Mouse (Mus musculus) gastrocnemius, postnatal 25 days (tissue): ENCODE measurements around the gene Olfr777. TPM values are rescaled to one million over a fixed set of nuclear protein-coding genes. Genes with fewer than 3 reads are reported as not detected.
"Not testable (repeated sequence)": the region's sequence is repeated elsewhere in the genome, so short reads cannot be mapped to it uniquely, and the experiment has no call there.

Experiments
- DNase-seq: peaks from one replicate; pipeline ENCODE4 v3.0.0; 2022
- long read RNA-seq, 2 experiments: library from polyadenylated mRNA; stranded (forward); transcript quantifications; one replicate each; pipeline ENCODE4 v2.0.0; 2021
- total RNA-seq, 2 experiments: library from RNA; stranded (reverse); gene quantifications; 1 replicate in 1 of 2; 2 replicates in 1 of 2; pipeline ENCODE4 v1.2.3; 2021

Gene Olfr777
- total RNA-seq: not detected
- long read RNA-seq, experiment 1: 0 reads
- long read RNA-seq, experiment 2: 0 reads

GRCm38 (mm10) chr10:129271081-129271535, at the start of gene Olfr777:
Gene Olfr777 (minus strand): TSS chr10:129271485.
- DNase-seq: no peak

DNA sequence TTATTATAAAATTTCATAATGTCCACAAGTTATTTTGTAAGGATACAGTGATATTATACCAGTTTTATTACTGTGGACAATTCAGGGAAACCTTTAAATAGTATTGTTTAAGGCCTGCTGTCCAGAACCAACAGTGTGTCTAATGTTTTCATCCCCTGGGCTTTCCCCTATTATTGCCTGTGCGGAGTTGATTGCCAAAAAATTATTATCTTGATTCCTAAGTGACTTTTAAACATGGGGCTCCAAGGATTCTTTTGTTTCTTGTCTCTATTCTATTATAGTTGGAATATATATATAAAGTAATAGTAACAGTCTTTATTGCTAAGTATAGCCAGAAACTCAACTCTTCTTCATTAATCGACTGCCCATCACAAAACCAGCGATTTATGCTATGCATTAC, 46.5 kb upstream of the Olfr777 start, which contains the start of gene Olfr780:
TSS of gene Olfr780 (plus strand) at position 301 of the 400 bp plus-strand sequence.
- no peak for DNase-seq

DNA sequence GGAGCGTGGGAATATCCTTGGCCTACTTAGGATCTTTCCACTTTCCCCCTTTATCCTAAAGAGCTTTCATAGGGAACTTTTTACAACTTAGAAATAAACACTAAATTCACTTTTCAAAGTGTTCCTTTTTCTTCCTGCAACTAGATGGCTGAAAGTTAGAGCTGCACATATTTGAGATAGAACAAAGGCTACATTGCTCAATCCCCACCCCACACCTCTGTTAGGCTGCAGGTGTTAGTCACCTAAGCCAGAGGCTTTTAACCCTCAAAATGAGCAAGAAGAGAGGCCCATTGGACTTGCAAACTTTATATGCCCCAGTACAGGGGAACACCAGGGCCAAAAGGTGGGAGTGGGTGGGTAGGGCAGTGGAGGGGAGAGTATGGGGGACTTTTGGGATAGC, 42.2 kb upstream of the Olfr777 start:
- not testable (repeated sequence) for DNase-seq

GRCm38 (mm10) chr10:129312973-129313372, 41.7 kb upstream of the Olfr777 start:
- DNase-seq: not testable (repeated sequence)

DNA sequence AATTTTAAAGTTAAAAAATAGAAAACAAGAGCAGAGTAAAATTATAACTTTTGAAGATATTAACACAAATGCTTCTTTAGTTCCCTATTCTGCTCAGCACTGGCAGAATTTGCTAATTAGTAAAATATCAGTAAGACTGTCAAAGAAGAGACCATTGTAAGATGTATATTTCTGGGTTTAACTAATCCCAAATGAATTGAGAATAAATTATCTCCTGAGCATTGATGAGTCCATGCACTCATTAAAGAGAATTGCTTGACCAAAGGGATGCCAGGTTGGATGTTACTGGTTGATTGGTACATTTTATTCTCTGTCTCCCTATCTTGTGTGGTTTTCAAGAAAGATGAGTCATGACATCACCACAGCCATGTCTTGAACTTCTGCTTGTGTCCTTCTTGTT, 12.5 kb downstream of the Olfr777 start, which contains the start of gene Olfr776:
TSS of gene Olfr776 (plus strand) at position 301 of the 400 bp plus-strand sequence.
- DNase-seq: no peak

DNA sequence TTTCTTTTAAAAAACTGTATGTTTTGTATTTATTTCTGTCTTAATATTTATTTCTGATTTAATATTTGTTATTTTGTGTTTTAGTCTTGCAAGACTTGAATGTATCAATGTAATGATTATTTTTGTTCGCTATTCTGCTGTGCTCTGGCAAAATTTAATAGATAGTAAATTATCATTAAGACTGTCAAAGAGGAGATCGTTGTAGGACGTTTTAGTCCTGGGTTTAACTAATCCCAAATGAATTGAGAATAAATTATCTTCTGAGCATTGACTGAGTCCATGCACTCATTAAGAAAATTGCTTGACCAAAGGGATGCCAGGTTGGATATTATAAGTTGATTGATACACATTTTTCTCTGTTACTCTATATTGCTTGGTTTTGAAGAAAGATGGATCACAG, 23.2 kb downstream of the Olfr777 start, which contains the start of gene Olfr775:
TSS of gene Olfr775 (plus strand) at position 301 of the 400 bp plus-strand sequence.
- no peak for DNase-seq

DNA sequence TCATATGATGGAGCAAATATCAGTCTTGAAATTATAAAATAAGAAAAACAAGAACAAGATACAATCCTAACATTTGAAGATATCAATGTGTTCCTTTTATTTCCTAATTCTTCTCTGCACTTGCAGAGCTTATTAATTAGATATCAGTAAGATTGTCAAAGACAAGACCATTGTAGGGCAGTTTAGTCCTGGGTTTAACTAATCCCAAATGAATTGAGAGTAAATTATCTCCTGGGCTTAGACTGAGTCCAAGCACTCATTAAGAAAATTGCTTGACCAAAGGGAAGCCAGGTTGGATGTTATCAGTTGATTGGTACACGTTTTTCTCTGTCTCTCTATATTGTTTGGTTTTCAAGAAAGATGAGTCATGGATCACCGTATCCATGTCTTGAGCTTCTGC, 35.4 kb downstream of the Olfr777 start, which contains the start of gene Olfr774:
TSS of gene Olfr774 (plus strand) at position 301 of the 400 bp plus-strand sequence.
- no peak for DNase-seq

DNA sequence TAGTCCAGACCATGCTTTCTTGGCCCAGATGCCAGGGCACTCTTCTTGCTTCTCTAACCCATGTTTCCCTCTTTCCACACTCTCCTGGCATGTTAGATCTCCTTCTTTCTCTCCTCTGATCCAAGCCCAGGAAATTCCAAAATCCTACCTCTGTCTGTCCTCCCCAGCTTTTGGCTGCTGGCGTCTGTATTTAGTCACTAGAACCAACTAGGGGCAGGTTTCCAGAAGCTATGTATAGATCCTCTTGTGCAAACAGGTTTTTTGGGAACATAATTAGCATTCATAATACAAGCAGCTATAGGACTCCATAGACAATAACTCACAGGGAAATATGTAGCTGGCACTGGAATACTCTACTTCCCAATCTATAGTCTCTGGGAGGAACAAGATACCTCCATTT, 40.5 kb downstream of the Olfr777 start:
- DNase-seq: no peak

Other genes starting within 250 kb of the Olfr777 start
- gene Olfr764-ps1, start 231.6 kb downstream of the Olfr777 start, total RNA-seq: not detected
- gene Olfr765, start 221.5 kb downstream of the Olfr777 start, total RNA-seq: not detected
- not detected for gene Olfr766-ps1, start 202.5 kb downstream of the Olfr777 start, total RNA-seq
- gene Olfr767, start 188.6 kb downstream of the Olfr777 start, total RNA-seq: not detected
- gene Olfr768, start 172.1 kb downstream of the Olfr777 start, total RNA-seq: not detected
- not detected for gene Olfr769, start 153.6 kb downstream of the Olfr777 start, total RNA-seq
- gene Olfr770, start 132.5 kb downstream of the Olfr777 start, total RNA-seq: not detected
- not detected for gene Olfr771, start 106.7 kb downstream of the Olfr777 start, total RNA-seq
- gene Olfr772, start 93.6 kb downstream of the Olfr777 start, total RNA-seq: not detected
- not detected for gene Olfr773, start 84.1 kb downstream of the Olfr777 start, total RNA-seq
- not detected for gene Olfr774, start 35.3 kb downstream of the Olfr777 start, total RNA-seq
- gene Olfr775, start 23.1 kb downstream of the Olfr777 start, total RNA-seq: not detected
- gene Olfr776, start 12.4 kb downstream of the Olfr777 start, total RNA-seq: not detected
- gene Olfr780, start 46.6 kb upstream of the Olfr777 start, total RNA-seq: not detected
- not detected for gene Olfr781, start 57.4 kb upstream of the Olfr777 start, total RNA-seq
- not detected for gene Olfr782, start 77.4 kb upstream of the Olfr777 start, total RNA-seq
- gene Olfr784, start 112.6 kb upstream of the Olfr777 start, total RNA-seq: not detected
- gene Olfr785, start 133.9 kb upstream of the Olfr777 start, total RNA-seq: not detected
- not detected for gene Olfr786, start 155.8 kb upstream of the Olfr777 start, total RNA-seq
- gene Olfr787, start 190.4 kb upstream of the Olfr777 start, total RNA-seq: not detected
- gene Olfr788, start 199.5 kb upstream of the Olfr777 start, total RNA-seq: not detected
- gene Olfr789, start 213.3 kb upstream of the Olfr777 start, total RNA-seq: not detected
- gene Olfr790, start 227.0 kb upstream of the Olfr777 start, total RNA-seq: not detected